Mouse (Mus musculus) heart, adult 2 months (tissue): ENCODE data around the gene Limch1. TPM values are rescaled to one million over a fixed set of nuclear protein-coding genes. Genes with fewer than 3 reads are reported as not detected.

Experiments used
- DNase-seq, 2 experiments: peaks; one replicate each; pipeline ENCODE4 v3.0.0; 2021
- H3K27ac ChIP-seq: fragments of 200-600 bp; 2 replicates; pipeline ENCODE4 v1.8.1; 2022
- H3K27me3 ChIP-seq: fragments of 200-500 bp; 2 replicates; pipeline ENCODE4 v1.6.1; 2012; ENCODE audit warnings: mild to moderate bottlenecking, low read length, inconsistent platforms, mixed read lengths; ENCODE audit not compliant: control insufficient read depth, insufficient read depth
- H3K36me3 ChIP-seq: fragments of 200-500 bp; 2 replicates; pipeline ENCODE4 v1.6.1; 2012; ENCODE audit warnings: low read length, inconsistent platforms; ENCODE audit not compliant: control insufficient read depth, insufficient read depth
- H3K4me1 ChIP-seq: fragments of 200-500 bp; 2 replicates; pipeline ENCODE4 v1.6.1; 2011; ENCODE audit warnings: low read length; ENCODE audit not compliant: control insufficient read depth, insufficient read depth
- H3K4me3 ChIP-seq: fragments of 200-600 bp; 2 replicates; pipeline ENCODE4 v1.8.1; 2022
- H3K79me2 ChIP-seq: fragments of 200-500 bp; replicated peaks from 2 replicates; pipeline ENCODE4 v1.6.1; 2012; ENCODE audit warnings: mild to moderate bottlenecking, inconsistent platforms, low read length, moderate library complexity, mixed read lengths; ENCODE audit not compliant: control insufficient read depth, insufficient read depth
- H3K9ac ChIP-seq: fragments of 200-500 bp; 2 replicates; pipeline ENCODE4 v1.6.1; 2012; ENCODE audit warnings: low read depth, mild to moderate bottlenecking, control low read depth, inconsistent platforms, low read length, mixed read lengths
- CTCF ChIP-seq: fragments of 200-600 bp; IDR thresholded peaks from 2 replicates; pipeline ENCODE4 v1.8.1; 2022; ENCODE audit warnings: antibody characterized with exemption, mild to moderate bottlenecking, moderate library complexity
- EP300 ChIP-seq: fragments of 200-500 bp; IDR thresholded peaks from 2 replicates; pipeline ENCODE4 v1.6.1; 2011; ENCODE audit warnings: low read depth, low read length, control low read depth; ENCODE audit not compliant: insufficient read depth
- POLR2A ChIP-seq: fragments of 200-500 bp; IDR thresholded peaks from 2 replicates; pipeline ENCODE4 v1.6.1; 2011; ENCODE audit warnings: mild to moderate bottlenecking, low read depth, low read length, control low read depth; ENCODE audit not compliant: insufficient read depth
- WGBS: fragments of 180-500 bp; shearing (Covaris S2); methylation state at CpG from one replicate; pipeline ENCODE4 v1.1.7; 2018; 5-methylcytosine and 5-hydroxymethylcytosine counted together
- intact Hi-C: fragments of 180-260 bp; cut with DNase I; formaldehyde crosslinking; loops from one replicate; pipeline ENCODE4 v1.15.1; 2025
- polyA plus RNA-seq: library from polyadenylated mRNA; depleted of rRNA; stranded (reverse); fragments of >200 nt; gene quantifications from 2 replicates; pipeline ENCODE4 v1.2.3, GENCODE M21; 2012
- total RNA-seq, 2 experiments: library from RNA; stranded (reverse); gene quantifications; 2 replicates each; pipeline ENCODE4 v1.2.3; 2021

Limch1 gene
- total and polyA plus RNA-seq, 3 experiments: 60.2 to 277 (median 230) TPM

DNA sequence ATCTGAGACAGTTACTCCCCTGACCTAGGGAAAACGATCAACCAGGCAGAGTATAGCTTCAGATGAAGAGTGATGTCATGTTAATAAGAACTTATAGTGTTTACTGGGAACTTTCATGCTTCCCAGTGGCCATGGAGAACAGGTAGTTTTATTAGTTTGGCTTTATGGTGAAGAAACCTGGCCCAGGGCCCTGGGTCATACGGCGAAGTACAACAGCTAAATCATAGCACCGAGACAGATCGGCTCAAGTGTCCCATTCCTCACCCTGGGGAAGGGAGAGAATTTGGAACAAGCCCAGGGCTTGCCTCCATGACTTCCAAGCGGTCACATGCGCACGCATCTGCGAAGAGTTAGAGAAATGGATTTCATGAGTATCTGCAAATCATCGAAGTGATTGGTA lies 84.6 kb downstream of the Limch1 start:
- Histone ChIP-seq H3K27ac (no peak overlapping the region), H3K27me3 (no peaks in the 10 kb centered on the region), H3K79me2 (peaks cover 1% of the 10 kb centered on the region; the same call in 1 of the 2 replicates), H3K4me3 (no peak overlapping the region), H3K9ac (no peak overlapping the region), H3K36me3 (peaks cover 2% of the 10 kb centered on the region), H3K4me1 (no peaks in the 10 kb centered on the region)
- no peak for DNase-seq
- 90% methylated on average over 10 of the region's 10 CpGs for WGBS
- TF ChIP-seq CTCF (no peak), POLR2A (no peak)
- intact Hi-C loops: no loop called here

GRCm38 (mm10) chr5:66834756-66835155 lies 89.1 kb downstream of the Limch1 start:
- H3K4me1 ChIP-seq: peaks cover 2% of the 10 kb centered on the region; the same call in 1 of the 2 replicates
- H3K36me3 ChIP-seq: peaks cover 2% of the 10 kb centered on the region
- intact Hi-C loops: no loop called here
- 0 out of 2 replicates have a peak, but pooled peaks cover 1% of the 10 kb centered on the region for H3K27me3 ChIP-seq
- no peak for DNase-seq
- H3K79me2 ChIP-seq: peaks cover 4% of the 10 kb centered on the region; the same call in 1 of the 2 replicates
- no peak overlapping the region for H3K4me3 ChIP-seq
- no peak overlapping the region for H3K9ac ChIP-seq
- no peak overlapping the region for H3K27ac ChIP-seq
- 55% methylated on average over 6 of the region's 6 CpGs for WGBS
- no peak for TF ChIP-seq CTCF
- no peak for TF ChIP-seq EP300
- no peak for TF ChIP-seq POLR2A

DNA sequence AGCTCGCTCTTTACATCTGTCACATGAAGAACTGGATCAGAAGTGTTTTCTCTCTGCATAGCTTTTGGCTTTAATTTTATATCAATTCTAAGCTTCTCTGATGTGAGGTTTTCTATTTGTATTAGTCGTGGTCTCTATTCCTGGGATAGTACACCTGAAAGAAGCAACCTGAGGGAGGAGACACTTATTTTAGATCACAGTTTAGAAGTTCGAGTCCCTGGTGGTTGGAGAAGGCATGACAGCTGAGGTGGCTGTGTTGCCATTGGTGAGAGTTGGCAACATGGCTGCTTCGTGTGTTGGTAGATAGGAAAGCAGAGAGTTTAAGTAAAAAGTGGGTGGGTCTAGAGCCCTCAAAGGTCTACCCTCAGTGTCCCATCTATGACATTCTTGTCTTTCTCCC lies 91.3 kb downstream of the Limch1 start:
- no peak overlapping the region for H3K4me3 ChIP-seq
- no peak overlapping the region for H3K27ac ChIP-seq
- no peak for DNase-seq
- H3K36me3 ChIP-seq: peaks cover 4% of the 10 kb centered on the region
- peaks cover 4% of the 10 kb centered on the region; the same call in 1 of the 2 replicates for H3K79me2 ChIP-seq
- intact Hi-C loops: no loop called here
- H3K27me3 ChIP-seq: 0 out of 2 replicates have a peak, but pooled peaks cover 1% of the 10 kb centered on the region
- WGBS: 93% methylated on average over 4 of the region's 4 CpGs
- H3K9ac ChIP-seq: no peak overlapping the region
- no peak for TF ChIP-seq EP300
- peak; percentile 45 for TF ChIP-seq CTCF
- no peak for TF ChIP-seq POLR2A
- H3K4me1 ChIP-seq: peaks cover 3% of the 10 kb centered on the region

DNA sequence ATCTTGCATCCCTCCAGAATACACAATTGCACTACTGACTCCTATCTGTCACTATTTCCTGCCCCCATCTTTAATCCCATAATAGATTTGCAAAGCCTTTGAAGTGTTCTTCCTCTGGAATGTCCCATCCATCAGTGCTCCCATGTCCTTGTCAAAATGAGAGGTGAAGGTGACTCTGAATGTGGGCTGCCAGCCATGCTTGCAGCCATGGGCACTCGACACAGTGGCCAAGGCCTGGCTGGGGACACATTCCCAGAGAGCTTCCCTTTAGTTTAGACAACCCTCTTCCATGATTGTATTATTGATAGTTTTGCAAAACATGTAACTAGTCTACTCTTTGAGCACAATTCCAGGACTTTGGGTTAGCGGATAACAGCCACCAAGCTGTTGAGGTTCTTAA lies 96.3 kb downstream of the Limch1 start:
- H3K9ac ChIP-seq: no peak overlapping the region
- no peak overlapping the region for H3K4me3 ChIP-seq
- intact Hi-C loops: loop anchor here (2.0 kb wide), 2 partner anchors 15 to 35 kb away; no protein-coding TSS in a partner anchor
- DNase-seq: peak; percentile 40 to 63
- 85% methylated on average over 2 of the region's 2 CpGs for whole genome bisulfite sequencing
- H3K27ac ChIP-seq: peak overlapping the region; percentile 84
- TF ChIP-seq POLR2A: no peak
- TF ChIP-seq EP300: 0 out of 2 replicates have a peak, but pooled peaks have one; percentile 33
- no peak for TF ChIP-seq CTCF
- H3K36me3 ChIP-seq: peaks cover 8% of the 10 kb centered on the region
- H3K27me3 ChIP-seq: 0 out of 2 replicates have a peak, but pooled peaks cover under 1% of the 10 kb centered on the region
- H3K4me1 ChIP-seq: peaks cover 13% of the 10 kb centered on the region
- 0 out of 2 replicates have a peak, but pooled peaks cover 2% of the 10 kb centered on the region for H3K79me2 ChIP-seq

DNA sequence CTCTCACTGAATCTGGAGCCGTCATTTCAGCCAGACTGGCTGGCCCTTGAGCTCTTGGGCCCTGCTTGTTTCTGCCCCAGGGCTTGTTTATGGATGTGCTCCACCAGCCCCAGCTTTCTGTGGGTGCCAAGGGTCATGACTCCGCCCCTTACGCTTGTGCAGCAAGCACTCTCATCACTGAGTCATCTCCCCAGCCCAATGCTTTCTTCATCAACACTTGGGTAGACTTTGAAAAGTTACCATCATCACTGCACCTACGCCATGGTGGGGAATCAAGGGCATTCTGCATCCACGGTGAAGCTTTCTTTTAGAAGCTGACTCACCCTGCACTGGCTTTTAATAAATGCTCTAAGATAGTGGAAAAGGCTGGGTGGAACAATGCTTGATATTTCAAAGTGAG lies 97.1 kb downstream of the Limch1 start:
- WGBS: 65% methylated on average over 5 of the region's 5 CpGs
- intact Hi-C loops: loop anchor here (2.0 kb wide), 2 partner anchors 14 to 36 kb away; no protein-coding TSS in a partner anchor
- Histone ChIP-seq H3K4me3 (no peak overlapping the region), H3K27me3 (no peaks in the 10 kb centered on the region), H3K9ac (no peak overlapping the region), H3K36me3 (peaks cover 8% of the 10 kb centered on the region), H3K79me2 (no peaks in the 10 kb centered on the region), H3K4me1 (peaks cover 18% of the 10 kb centered on the region), H3K27ac (peak overlapping the region; percentile 84)
- no peak for DNase-seq
- TF ChIP-seq EP300: no peak
- no peak for TF ChIP-seq CTCF
- TF ChIP-seq POLR2A: no peak

DNA sequence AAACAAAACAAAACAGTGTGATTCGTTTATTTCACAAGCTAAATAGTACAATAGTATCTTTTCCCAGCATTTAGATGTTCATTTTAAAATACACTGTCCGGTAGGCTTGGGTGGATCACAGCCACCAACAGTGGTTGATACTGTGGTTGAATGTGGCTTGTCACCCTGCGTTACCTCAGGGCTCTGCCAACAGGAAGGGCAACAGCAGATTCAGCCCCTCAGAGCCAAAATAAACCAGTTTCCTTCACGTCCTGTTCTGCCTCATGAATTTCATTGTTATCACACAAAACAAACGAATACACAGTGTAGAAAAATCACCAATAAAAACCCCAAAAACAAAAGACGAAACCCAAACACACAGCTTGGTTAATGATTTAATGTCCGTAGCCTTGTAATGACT lies 102.5 kb downstream of the Limch1 start:
- Histone ChIP-seq H3K9ac (no peak overlapping the region), H3K36me3 (peaks cover 10% of the 10 kb centered on the region), H3K79me2 (peaks cover 1% of the 10 kb centered on the region; the same call in 1 of the 2 replicates), H3K4me3 (no peak overlapping the region), H3K4me1 (peaks cover 26% of the 10 kb centered on the region), H3K27me3 (no peaks in the 10 kb centered on the region), H3K27ac (peak overlapping the region; percentile 69)
- peak; percentile 72; the same call in 1 of the 2 replicates for TF ChIP-seq EP300
- no peak for TF ChIP-seq POLR2A
- DNase-seq: peak in 1 of 2 experiments; percentile 45
- 17% methylated on average over 7 of the region's 7 CpGs for WGBS
- intact Hi-C loops: loop anchor here (2.0 to 5.0 kb wide), 2 partner anchors 101 to 163 kb away; partner anchors contain the start of gene Limch1
